Mouse (Mus musculus) lung, postnatal 0 days (tissue): ENCODE measurements at regions not wholly inside any gene's neighbourhood (a gene's known extent, or its start where the extent isn't known, plus 50 kb on each side); places are given as distances from the start of the nearest gene placed in this dataset.

Experiments used
- CTCF ChIP-seq: IDR thresholded peaks from 2 replicates; pipeline ENCODE4 v1.5.1; 2016; ENCODE audit warnings: antibody characterized with exemption, mild to moderate bottlenecking
- EP300 ChIP-seq: IDR thresholded peaks from 2 replicates; pipeline ENCODE4 v1.6.1; 2016; ENCODE audit warnings: antibody characterized with exemption, mild to moderate bottlenecking, control low read depth

DNA sequence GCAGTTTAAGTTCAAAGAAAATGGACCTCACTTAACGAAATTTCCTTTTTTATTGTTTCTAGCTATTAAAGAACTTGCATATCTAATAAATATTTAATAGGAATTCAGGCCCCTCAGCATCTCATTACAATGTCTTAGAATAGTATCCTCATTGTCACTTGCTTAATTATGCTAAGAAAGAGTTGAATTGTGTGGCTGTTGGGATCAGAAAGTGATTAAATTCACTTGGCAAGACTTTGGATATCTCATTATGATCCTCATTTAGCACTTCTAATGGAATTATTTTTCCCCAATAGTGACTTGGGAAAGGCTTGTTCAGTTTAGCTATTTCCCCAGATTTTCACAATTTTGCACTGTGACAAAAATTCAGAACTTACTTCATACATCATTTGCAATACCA lies 148.9 kb downstream of the Ids start:
- TF ChIP-seq CTCF (no peak), EP300 (no peak)
